Mouse (Mus musculus) stomach, postnatal 0 days (tissue): ENCODE results near the gene Tcf7.

Source experiments
- CTCF ChIP-seq: IDR thresholded peaks from 2 replicates; pipeline ENCODE4 v1.5.1; 2016; ENCODE audit warnings: antibody characterized with exemption, low read depth, mild to moderate bottlenecking, moderate library complexity
- EP300 ChIP-seq: optimal IDR thresholded peaks from 2 replicates; pipeline ENCODE3; 2016; ENCODE audit warnings: antibody characterized with exemption

- TF ChIP-seq CTCF (no peak), EP300 (no peak)
Observed at GRCm38 (mm10) chr11:52260878-52261277, 21.9 kb downstream of the Tcf7 start.
